Mouse (Mus musculus): ENCODE data around the gene Zfp629.

DNA sequence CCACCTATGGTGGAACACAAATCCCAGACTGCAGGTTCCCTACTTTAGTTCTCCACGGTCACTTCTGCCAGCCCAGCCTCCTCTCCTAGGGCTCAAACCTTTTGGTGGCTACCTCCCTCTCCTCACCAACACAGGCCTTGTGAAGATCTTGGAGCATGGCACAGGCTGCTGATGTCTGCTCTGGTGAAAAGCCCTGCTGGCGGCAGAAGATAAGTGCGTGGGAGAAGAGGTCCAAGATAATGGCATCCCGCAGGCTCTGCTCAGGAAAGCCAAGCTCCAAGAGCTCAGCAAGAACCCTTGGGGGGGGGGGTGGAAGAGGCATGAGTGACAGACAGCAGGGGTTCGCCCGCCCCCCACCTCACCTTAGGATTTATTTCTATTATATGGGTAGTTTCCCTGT, 29.4 kb downstream of the Zfp629 start:
- TF ChIP-seq CTCF (IDR thresholded peaks at IDR 0.05; ENCODE audit: extremely low read depth, insufficient read depth, insufficient read length, insufficient replicate concordance) (no peak), POLR2A (IDR thresholded peaks at IDR 0.05; ENCODE audit: low read depth, low read length) (no peak)

Measured in spleen, adult 2 months (tissue).